Mouse (Mus musculus): ENCODE measurements around the gene Hoxc13. TPM values are rescaled to one million over a fixed set of nuclear protein-coding genes. Genes with fewer than 3 reads are reported as not detected.

Gene Hoxc13
- polyA plus RNA-seq, 1 experiment from 2014 or later, result not detected

GRCm38 (mm10) chr15:102934438-102934837 is 13.5 kb downstream of the Hoxc13 start:
- 6% methylated on average over 12 of the region's 12 CpGs for WGBS
- Histone ChIP-seq H3K4me2 (replicated peaks; ENCODE audit: low read depth) (no peak overlapping the region), H3K4me1 (replicated peaks; ENCODE audit: control insufficient read depth, insufficient read depth) (no peaks in the 10 kb centered on the region), H3K4me3 (ENCODE audit: low read depth, low read length) (no peak overlapping the region), H3K27me3 (ENCODE audit: control insufficient read depth, insufficient read depth, low read length) (peaks cover 60% of the 10 kb centered on the region), H3K9ac (ENCODE audit: low read length) (no peak overlapping the region), H3K9me3 (ENCODE audit: control insufficient read depth, low read length) (no peaks in the 10 kb centered on the region), H3K36me3 (ENCODE audit: control insufficient read depth, insufficient read depth, low read length) (no peaks in the 10 kb centered on the region), H3K27ac (replicated peaks) (no peak overlapping the region)
- ATAC-seq (ENCODE audit: low FRiP score, low TSS enrichment), result no peak
- no peak for DNase-seq (ENCODE audit: low spot score)
- no peak for TF ChIP-seq EP300 (optimal IDR thresholded peaks at IDR 0.05)

DNA sequence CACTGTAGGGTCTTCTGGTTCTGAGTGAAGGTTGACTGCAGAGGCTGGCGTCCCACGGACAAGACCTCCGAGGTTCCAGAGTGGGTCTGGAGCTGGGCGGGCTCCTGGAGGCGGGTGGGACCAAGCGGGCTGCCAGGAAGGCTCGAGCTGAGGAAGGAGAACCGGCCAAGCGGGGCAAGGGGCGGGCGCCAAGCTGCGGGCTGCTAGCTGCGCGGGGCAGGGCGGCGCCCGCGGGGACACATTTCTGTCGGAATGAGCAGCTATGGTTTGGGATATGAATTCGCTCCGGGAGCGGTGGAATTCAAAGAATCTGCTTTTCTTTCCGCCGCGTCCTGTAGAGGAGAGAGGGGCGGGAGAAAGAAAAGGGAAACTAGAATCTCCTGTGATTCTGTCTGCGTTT is 14.0 kb downstream of the Hoxc13 start:
- Histone ChIP-seq H3K9ac (ENCODE audit: low read length) (no peak overlapping the region), H3K4me1 (replicated peaks; ENCODE audit: control insufficient read depth, insufficient read depth) (no peaks in the 10 kb centered on the region), H3K4me2 (replicated peaks; ENCODE audit: low read depth) (no peak overlapping the region; the same call in 1 of the 2 replicates), H3K27ac (replicated peaks) (no peak overlapping the region), H3K36me3 (ENCODE audit: control insufficient read depth, insufficient read depth, low read length) (no peaks in the 10 kb centered on the region), H3K4me3 (ENCODE audit: low read depth, low read length) (no peak overlapping the region), H3K9me3 (ENCODE audit: control insufficient read depth, low read length) (no peaks in the 10 kb centered on the region), H3K27me3 (ENCODE audit: control insufficient read depth, insufficient read depth, low read length) (peaks cover 63% of the 10 kb centered on the region)
- ATAC-seq (ENCODE audit: low FRiP score, low TSS enrichment), result no peak
- DNase-seq (ENCODE audit: low spot score), result no peak
- TF ChIP-seq CTCF (IDR thresholded peaks at IDR 0.05; ENCODE audit: low read depth) (no peak), EP300 (optimal IDR thresholded peaks at IDR 0.05) (no peak)
- WGBS, result under 1% methylated on average over 27 of the region's 27 CpGs

DNA sequence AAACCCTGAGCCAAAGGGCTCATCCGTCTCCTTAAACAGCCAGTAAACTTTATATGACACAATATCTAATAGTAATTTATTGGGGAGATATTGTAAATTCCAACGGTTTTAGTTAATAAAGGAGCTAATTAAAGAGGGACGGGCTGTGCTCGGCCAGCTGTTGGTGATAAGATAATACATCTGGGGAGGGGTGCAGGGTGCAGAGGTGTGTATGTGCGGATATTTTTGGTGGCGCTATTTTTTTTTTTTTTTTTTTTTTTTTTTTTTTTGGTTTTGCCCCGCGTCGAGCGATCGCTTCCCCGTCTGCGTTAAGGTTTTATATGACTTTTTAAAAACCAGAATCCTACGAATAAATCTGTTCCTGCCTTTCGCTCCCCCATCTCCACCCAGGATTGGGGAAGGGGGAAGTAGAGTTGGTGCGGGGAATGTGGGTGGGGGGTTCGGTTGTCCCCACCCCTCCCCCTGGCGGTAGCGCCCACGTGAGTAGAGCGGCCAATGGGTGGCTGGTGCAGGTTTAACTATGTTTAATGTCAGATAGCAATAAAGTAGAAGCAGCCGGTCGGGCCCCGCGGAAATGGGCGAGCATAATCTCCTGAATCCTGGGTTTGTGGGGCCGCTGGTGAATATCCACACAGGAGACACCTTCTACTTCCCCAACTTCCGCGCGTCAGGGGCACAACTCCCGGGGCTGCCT is 15.5 kb downstream of the Hoxc13 start, which contains the start of gene Hoxc12:
TSS of gene Hoxc12 (plus strand) at position 479 of the 694 bp plus-strand sequence.
- DNase-seq (ENCODE audit: low spot score), result no peak
- WGBS, result 3% methylated on average over 31 of the region's 31 CpGs
- Histone ChIP-seq H3K4me3 (ENCODE audit: low read depth, low read length) (no peak within 1 kb of the TSS; the same call in 1 of the 2 replicates), H3K9ac (ENCODE audit: low read length) (no peak within 1 kb of the TSS), H3K9me3 (ENCODE audit: control insufficient read depth, low read length) (no peaks in the 10 kb centered on the region), H3K27ac (replicated peaks) (no peak within 1 kb of the TSS), H3K4me1 (replicated peaks; ENCODE audit: control insufficient read depth, insufficient read depth) (no peaks in the 10 kb centered on the region), H3K4me2 (replicated peaks; ENCODE audit: low read depth) (no peak within 1 kb of the TSS), H3K27me3 (ENCODE audit: control insufficient read depth, insufficient read depth, low read length) (peaks cover 70% of the 10 kb centered on the region), H3K36me3 (ENCODE audit: control insufficient read depth, insufficient read depth, low read length) (no peaks in the 10 kb centered on the region)
- TF ChIP-seq CTCF (IDR thresholded peaks at IDR 0.05; ENCODE audit: low read depth) (no peak), EP300 (optimal IDR thresholded peaks at IDR 0.05) (no peak)
- ATAC-seq (ENCODE audit: low FRiP score, low TSS enrichment), result no peak

GRCm38 (mm10) chr15:102937036-102937666 is 16.2 kb downstream of the Hoxc13 start:
- H3K4me1 ChIP-seq (replicated peaks; ENCODE audit: control insufficient read depth, insufficient read depth), result no peaks in the 10 kb centered on the region
- H3K4me2 ChIP-seq (replicated peaks; ENCODE audit: low read depth), result no peak overlapping the region
- ATAC-seq (ENCODE audit: low FRiP score, low TSS enrichment), result no peak
- no peaks in the 10 kb centered on the region for H3K9me3 ChIP-seq (ENCODE audit: control insufficient read depth, low read length)
- no peaks in the 10 kb centered on the region for H3K36me3 ChIP-seq (ENCODE audit: control insufficient read depth, insufficient read depth, low read length)
- no peak overlapping the region for H3K9ac ChIP-seq (ENCODE audit: low read length)
- no peak for DNase-seq (ENCODE audit: low spot score)
- H3K27me3 ChIP-seq (ENCODE audit: control insufficient read depth, insufficient read depth, low read length), result peaks cover 67% of the 10 kb centered on the region
- WGBS, result 2% methylated on average over 47 of the region's 50 CpGs
- H3K4me3 ChIP-seq (ENCODE audit: low read depth, low read length), result no peak overlapping the region; the same call in 1 of the 2 replicates
- TF ChIP-seq CTCF (IDR thresholded peaks at IDR 0.05; ENCODE audit: low read depth), result no peak
- no peak for TF ChIP-seq EP300 (optimal IDR thresholded peaks at IDR 0.05)
- H3K27ac ChIP-seq (replicated peaks), result no peak overlapping the region

- Histone ChIP-seq H3K4me3 (ENCODE audit: low read depth, low read length) (no peak overlapping the region), H3K4me1 (replicated peaks; ENCODE audit: control insufficient read depth, insufficient read depth) (no peaks in the 10 kb centered on the region), H3K9ac (ENCODE audit: low read length) (no peak overlapping the region), H3K27me3 (ENCODE audit: control insufficient read depth, insufficient read depth, low read length) (peaks cover 51% of the 10 kb centered on the region), H3K9me3 (ENCODE audit: control insufficient read depth, low read length) (no peaks in the 10 kb centered on the region), H3K36me3 (ENCODE audit: control insufficient read depth, insufficient read depth, low read length) (no peaks in the 10 kb centered on the region), H3K27ac (replicated peaks) (no peak overlapping the region), H3K4me2 (replicated peaks; ENCODE audit: low read depth) (no peak overlapping the region)
- DNase-seq (ENCODE audit: low spot score) (no peak), ATAC-seq (ENCODE audit: low FRiP score, low TSS enrichment) (no peak)
- TF ChIP-seq CTCF (IDR thresholded peaks at IDR 0.05; ENCODE audit: low read depth), result no peak
- no peak for TF ChIP-seq EP300 (optimal IDR thresholded peaks at IDR 0.05)
- 3% methylated on average over 34 of the region's 34 CpGs for WGBS
Measured at GRCm38 (mm10) chr15:102939256-102940155, 18.6 kb downstream of the Hoxc13 start.

All from stomach, postnatal 0 days (tissue).